Mouse (Mus musculus) CH12.LX (cell line): ENCODE results near the gene Polr1c. TPM values are rescaled to one million over a fixed set of nuclear protein-coding genes. Genes with fewer than 3 reads are reported as not detected.

ENCODE experiments used
- DNase-seq: peaks from one replicate; pipeline ENCODE4 v3.0.0-alpha.2; 2013; ENCODE audit errors: extremely low read depth
- H3K27ac ChIP-seq: 2 replicates; pipeline ENCODE4 v1.5.1; 2012; ENCODE audit warnings: low read depth, mild to moderate bottlenecking, control low read depth, moderate library complexity; ENCODE audit not compliant: insufficient read depth
- H3K27me3 ChIP-seq: replicated peaks from 2 replicates; pipeline ENCODE3; 2012; ENCODE audit warnings: inconsistent platforms
- H3K36me3 ChIP-seq, 2 experiments: replicated peaks in 1 of 2; 2 replicates each; pipeline versions ENCODE3 to v1.6.1; 2012; ENCODE audit warnings: inconsistent platforms in 1 of 2, low read length in 1 of 2, mild to moderate bottlenecking in 1 of 2, mixed read lengths in 1 of 2, moderate library complexity in 1 of 2; ENCODE audit not compliant: control insufficient read depth in 1 of 2, insufficient read depth in 1 of 2
- H3K4me1 ChIP-seq, 2 experiments: 2 replicates each; pipeline ENCODE4 v1.6.1; 2012; ENCODE audit warnings: inconsistent platforms in 1 of 2, moderate library complexity in 1 of 2; ENCODE audit not compliant: insufficient read depth in 2 of 2, control insufficient read depth in 1 of 2
- H3K4me2 ChIP-seq: 2 replicates; pipeline ENCODE4 v1.6.1; 2012; ENCODE audit warnings: low read depth, mild to moderate bottlenecking, control low read depth; ENCODE audit not compliant: poor library complexity, insufficient read depth, severe bottlenecking
- H3K4me3 ChIP-seq, 3 experiments: fragments of 150-350 bp in 1 of 3; sonication (generic) in 1 of 3; replicated peaks in 1 of 3; 2 replicates each; pipeline versions ENCODE3 to v1.5.1; 2011 to 2012; ENCODE audit warnings: low read depth in 2 of 3, low read length in 2 of 3, mild to moderate bottlenecking in 2 of 3, moderate library complexity in 2 of 3, control low read depth in 1 of 3, improper control_type of control experiment in 1 of 3, inconsistent platforms in 1 of 3, mixed read lengths in 1 of 3; ENCODE audit not compliant: poor library complexity in 1 of 3
- H3K79me2 ChIP-seq: replicated peaks from 2 replicates; pipeline ENCODE4 v1.6.1; 2012; ENCODE audit warnings: mild to moderate bottlenecking, moderate library complexity; ENCODE audit not compliant: control insufficient read depth, poor library complexity, insufficient read depth, severe bottlenecking; ENCODE audit errors: extremely low read depth
- H3K9ac ChIP-seq: 2 replicates; pipeline ENCODE4 v1.6.1; 2012; ENCODE audit warnings: low read depth, mild to moderate bottlenecking, control low read depth, moderate library complexity; ENCODE audit not compliant: insufficient read depth
- H3K9me3 ChIP-seq: replicated peaks from 2 replicates; pipeline ENCODE3; 2012; ENCODE audit warnings: low read length, inconsistent platforms, mixed read lengths
- CHD2 ChIP-seq: IDR thresholded peaks from 2 replicates; pipeline ENCODE4 v1.6.1; 2011; ENCODE audit warnings: low read length, improper control_type of control experiment
- ELF1 ChIP-seq: IDR thresholded peaks from 2 replicates; pipeline ENCODE4 v1.6.1; 2014; ENCODE audit warnings: low read depth, mild to moderate bottlenecking, inconsistent platforms, low read length, improper control_type of control experiment
- EP300 ChIP-seq: IDR thresholded peaks from 2 replicates; pipeline ENCODE4 v1.6.1; 2011; ENCODE audit warnings: low read length, improper control_type of control experiment
- ETS1 ChIP-seq: conservative IDR thresholded peaks from 2 replicates; pipeline ENCODE4 v1.6.1; 2012; ENCODE audit warnings: low read depth, mild to moderate bottlenecking, inconsistent platforms, low read length, improper control_type of control experiment, moderate library complexity
- GABPA ChIP-seq: IDR thresholded peaks from 2 replicates; pipeline ENCODE4 v1.6.1; 2012; ENCODE audit warnings: low read depth, low read length, improper control_type of control experiment, inconsistent platforms; ENCODE audit not compliant: insufficient replicate concordance
- JUND ChIP-seq: conservative IDR thresholded peaks from 2 replicates; pipeline ENCODE4 v1.6.1; 2011; ENCODE audit warnings: low read depth, low read length, improper control_type of control experiment
- KAT2A ChIP-seq: IDR thresholded peaks from 2 replicates; pipeline ENCODE4 v1.6.1; 2012; ENCODE audit warnings: low read length, improper control_type of control experiment, inconsistent platforms; ENCODE audit not compliant: insufficient replicate concordance
- MAFK ChIP-seq: IDR thresholded peaks from 2 replicates; pipeline ENCODE4 v1.6.1; 2011; ENCODE audit warnings: low read length, improper control_type of control experiment; ENCODE audit not compliant: insufficient replicate concordance
- MAX ChIP-seq: IDR thresholded peaks from 2 replicates; pipeline ENCODE4 v1.6.1; 2011; ENCODE audit warnings: low read length, improper control_type of control experiment
- NELFE ChIP-seq: IDR thresholded peaks from 2 replicates; pipeline ENCODE4 v1.6.1; 2011; ENCODE audit warnings: low read depth, low read length, improper control_type of control experiment
- PAX5 ChIP-seq: IDR thresholded peaks from 2 replicates; pipeline ENCODE4 v1.6.1; 2012; ENCODE audit warnings: low read length, inconsistent platforms, mixed read lengths
- POLR2A ChIP-seq: IDR thresholded peaks from 2 replicates; pipeline ENCODE4 v1.6.1; 2011; ENCODE audit warnings: low read depth, mild to moderate bottlenecking, improper control_type of control experiment, low read length
- SIN3A ChIP-seq: IDR thresholded peaks from 2 replicates; pipeline ENCODE4 v1.6.1; 2012; ENCODE audit warnings: low read length, improper control_type of control experiment, inconsistent platforms
- SMC3 ChIP-seq: IDR thresholded peaks from 2 replicates; pipeline ENCODE4 v1.6.1; 2011; ENCODE audit warnings: low read depth, low read length, improper control_type of control experiment
- ZC3H11A ChIP-seq: IDR thresholded peaks from 2 replicates; pipeline ENCODE4 v1.6.1; 2012; ENCODE audit warnings: low read depth, mild to moderate bottlenecking, inconsistent platforms, low read length, improper control_type of control experiment
- ZMIZ1 ChIP-seq: IDR thresholded peaks from 2 replicates; pipeline ENCODE4 v1.6.1; 2012; ENCODE audit warnings: low read depth, mild to moderate bottlenecking, inconsistent platforms, low read length, improper control_type of control experiment
- ZNF384 ChIP-seq: IDR thresholded peaks from 2 replicates; pipeline ENCODE4 v1.6.1; 2012; ENCODE audit warnings: low read depth, low read length, improper control_type of control experiment, inconsistent platforms
- dilution Hi-C: fragments of 300-500 bp; cut with MboI; formaldehyde crosslinking; loops from 2 replicates; pipeline ENCODE4 v1.14.3; 2020; ENCODE audit warnings: low sequenced_read_pairs; ENCODE audit not compliant: extremely low pct_unique_long_range_greater_than_20kb, extremely low pct_ligation_motif_present
- in situ Hi-C: fragments of 300-500 bp; cut with MboI; formaldehyde crosslinking; loops from 3 replicates; pipeline ENCODE4 v1.14.3; 2019; ENCODE audit warnings: low sequenced_read_pairs, low pct_ligation_motif_present, low pct_unique_long_range_greater_than_20kb, mixed read lengths
- polyA plus RNA-seq: library from polyadenylated mRNA; unstranded; fragments of >175 nt; gene quantifications from 2 replicates; pipeline ENCODE4 v1.2.1, GENCODE M21; 2012; ENCODE audit warnings: low read depth; ENCODE audit not compliant: insufficient read length
- total RNA-seq, 2 experiments: library from RNA; depleted of rRNA; stranded (reverse); fragments of 300-350 nt in 1 of 2; fragments of >200 nt in 1 of 2; gene quantifications; 2 replicates each; pipeline ENCODE4 v1.2.3; 2012 to 2014

The Polr1c gene
- total and polyA plus RNA-seq, 3 experiments, result 356 to 433 (median 367) TPM

- TF ChIP-seq JUND (no peak), NELFE (no peak), MAFK (no peak), SIN3A (no peak), POLR2A (no peak), EP300 (no peak), ELF1 (no peak), ZC3H11A (no peak), MAX (no peak), ZNF384 (no peak), KAT2A (no peak), SMC3 (no peak), ZMIZ1 (no peak)
- in situ Hi-C loops, result loop anchor here (5.0 kb wide), 1 partner anchor 117 kb away; no protein-coding TSS in a partner anchor
- peaks cover 50 to 97% of the 10 kb centered on the region in 2 experiments for H3K36me3 ChIP-seq
- H3K4me2 ChIP-seq, result no peak overlapping the region
- no peaks in the 10 kb centered on the region for H3K27me3 ChIP-seq
- peaks cover 0 to 2% of the 10 kb centered on the region in 2 experiments; a peak in 1 of 4 replicates for H3K4me1 ChIP-seq
- no peak overlapping the region for H3K9ac ChIP-seq
- DNase-seq, result no peak
- dilution Hi-C loops, result no loop called here
- no peak overlapping the region for H3K27ac ChIP-seq
- no peaks in the 10 kb centered on the region for H3K9me3 ChIP-seq
- no peak overlapping the region for H3K4me3 ChIP-seq
- no peaks in the 10 kb centered on the region for H3K79me2 ChIP-seq
Observed at GRCm38 (mm10) chr17:46269771-46270534, 22.1 kb upstream of the Polr1c start.

- H3K27ac ChIP-seq, result no peak overlapping the region
- H3K9me3 ChIP-seq, result no peaks in the 10 kb centered on the region
- in situ Hi-C loops, result loop anchor here (5.0 kb wide), 1 partner anchor 119 kb away; no protein-coding TSS in a partner anchor
- H3K4me2 ChIP-seq, result no peak overlapping the region
- no peaks in the 10 kb centered on the region for H3K27me3 ChIP-seq
- no peak overlapping the region for H3K9ac ChIP-seq
- peaks cover 57 to 98% of the 10 kb centered on the region in 2 experiments for H3K36me3 ChIP-seq
- H3K79me2 ChIP-seq, result no peaks in the 10 kb centered on the region
- H3K4me1 ChIP-seq, result peaks cover 0 to 2% of the 10 kb centered on the region in 2 experiments; a peak in 1 of 4 replicates
- no peak for DNase-seq
- dilution Hi-C loops, result no loop called here
- H3K4me3 ChIP-seq, result no peak overlapping the region
- no peak for TF ChIP-seq ETS1
- TF ChIP-seq PAX5, result no peak
- no peak for TF ChIP-seq GABPA
- TF ChIP-seq ELF1, result no peak
- TF ChIP-seq CHD2, result no peak
Observed at GRCm38 (mm10) chr17:46268026-46268720, 20.3 kb upstream of the Polr1c start.
